Mouse (Mus musculus): ENCODE data around the gene Rora.

GRCm38 (mm10) chr9:68782011-68782410 is 128.4 kb downstream of the Rora start:
- no peak for TF ChIP-seq POLR2A (IDR thresholded peaks at IDR 0.05; ENCODE audit: control insufficient read depth, extremely low read depth, insufficient read depth, low read length, poor library complexity)
- no peak for TF ChIP-seq CTCF (IDR thresholded peaks at IDR 0.05; ENCODE audit: borderline replicate concordance, control insufficient read depth, extremely low read depth, insufficient read depth, low read length, poor library complexity)

Measured in thymus, adult 2 months (tissue).